Mouse (Mus musculus) megakaryocyte, embryonic 14.5 days (primary cell): ENCODE data around the gene Jmjd7. TPM values are rescaled to one million over a fixed set of nuclear protein-coding genes. Genes with fewer than 3 reads are reported as not detected.

Experiments
- H3K27me3 ChIP-seq: replicated peaks from 2 replicates; pipeline ENCODE3; 2012; ENCODE audit warnings: inconsistent platforms
- H3K36me3 ChIP-seq: replicated peaks from 2 replicates; pipeline ENCODE3; 2012; ENCODE audit warnings: low read length, inconsistent platforms, mixed read lengths
- H3K4me1 ChIP-seq: 2 replicates; pipeline ENCODE4 v1.6.1; 2012; ENCODE audit warnings: inconsistent platforms
- H3K4me3 ChIP-seq: replicated peaks from 2 replicates; pipeline ENCODE3; 2012; ENCODE audit warnings: moderate library complexity, mild to moderate bottlenecking, inconsistent platforms
- H3K9me3 ChIP-seq: 2 replicates; pipeline ENCODE4 v1.6.1; 2012; ENCODE audit warnings: inconsistent platforms
- FLI1 ChIP-seq: IDR thresholded peaks from 2 replicates; pipeline ENCODE4 v1.6.1; 2012; ENCODE audit warnings: low read length, inconsistent platforms, mixed read lengths
- GATA1 ChIP-seq: IDR thresholded peaks from 3 replicates; pipeline ENCODE4 v1.6.1; 2012; ENCODE audit warnings: mixed read lengths, low read length, inconsistent platforms, borderline replicate concordance
- polyA plus RNA-seq: library from polyadenylated mRNA; stranded (reverse); fragments of >175 nt; gene quantifications from 2 replicates; pipeline ENCODE4 v1.2.3, GENCODE M21; 2012; ENCODE audit warnings: low replicate concordance; ENCODE audit not compliant: insufficient read depth

Gene Jmjd7
- polyA plus RNA-seq, 1 experiment = 4.2 TPM

GRCm38 (mm10) chr2:120068555-120069465, 41.5 kb downstream of the Jmjd7 start:
- TF ChIP-seq FLI1 = no peak
- no peak for TF ChIP-seq GATA1
- peaks cover 77% of the 10 kb centered on the region for H3K27me3 ChIP-seq
- H3K36me3 ChIP-seq = no peaks in the 10 kb centered on the region
- H3K4me3 ChIP-seq = no peak overlapping the region
- H3K9me3 ChIP-seq = no peaks in the 10 kb centered on the region
- H3K4me1 ChIP-seq = peaks cover 19% of the 10 kb centered on the region

- TF ChIP-seq FLI1 (no peak), GATA1 (no peak)
- Histone ChIP-seq H3K27me3 (peaks cover 77% of the 10 kb centered on the region), H3K4me1 (peaks cover 19% of the 10 kb centered on the region), H3K4me3 (peak overlapping the region; percentile 42), H3K36me3 (no peaks in the 10 kb centered on the region), H3K9me3 (no peaks in the 10 kb centered on the region)
Measured at GRCm38 (mm10) chr2:120069466-120069990, 42.2 kb downstream of the Jmjd7 start.

GRCm38 (mm10) chr2:120074096-120074495, 46.8 kb downstream of the Jmjd7 start:
- H3K9me3 ChIP-seq = no peaks in the 10 kb centered on the region
- H3K27me3 ChIP-seq = peaks cover 73% of the 10 kb centered on the region
- H3K4me1 ChIP-seq = peaks cover 30% of the 10 kb centered on the region
- no peak overlapping the region for H3K4me3 ChIP-seq
- TF ChIP-seq GATA1 = no peak
- TF ChIP-seq FLI1 = no peak
- no peaks in the 10 kb centered on the region for H3K36me3 ChIP-seq

GRCm38 (mm10) chr2:120076076-120076705, 48.9 kb downstream of the Jmjd7 start:
- no peaks in the 10 kb centered on the region for H3K9me3 ChIP-seq
- H3K27me3 ChIP-seq = peaks cover 79% of the 10 kb centered on the region
- H3K4me1 ChIP-seq = peaks cover 15% of the 10 kb centered on the region
- TF ChIP-seq GATA1 (no peak), FLI1 (no peak)
- H3K36me3 ChIP-seq = no peaks in the 10 kb centered on the region
- peak overlapping the region; percentile 62 for H3K4me3 ChIP-seq

Other genes starting within 250 kb of the Jmjd7 start
- 8.7 and 9.1 TPM in 2 replicates for gene Rpap1, start 239.9 kb upstream of the Jmjd7 start, polyA plus RNA-seq
- gene Tyro3, start 229.8 kb upstream of the Jmjd7 start, polyA plus RNA-seq = 0.64 TPM in 1 of 2 replicates, not detected in the other
- 0.28 and 1.3 TPM in 2 replicates for gene Mga, start 130.3 kb upstream of the Jmjd7 start, polyA plus RNA-seq
- gene Mapkbp1, start 54.8 kb upstream of the Jmjd7 start, polyA plus RNA-seq = 0.82 TPM in 1 of 2 replicates, not detected in the other
- gene Gm28042, start within 50 bp of the Jmjd7 start, polyA plus RNA-seq = 0.16 TPM in 1 of 2 replicates, not detected in the other
- 0.34 and 2.8 TPM in 2 replicates for gene Pla2g4b, start 5.9 kb downstream of the Jmjd7 start, polyA plus RNA-seq
- gene Ehd4, start 127.1 kb downstream of the Jmjd7 start, polyA plus RNA-seq = 55.8 and 61.8 TPM in 2 replicates
- gene Pla2g4e, start 217.9 kb downstream of the Jmjd7 start, polyA plus RNA-seq = 0.07 TPM in 1 of 2 replicates, not detected in the other